Mouse (Mus musculus): ENCODE measurements at regions not wholly inside any gene's neighbourhood (a gene's known extent, or its start where the extent isn't known, plus 50 kb on each side); places are given as distances from the start of the nearest gene placed in this dataset.

- TF ChIP-seq CTCF (IDR thresholded peaks at IDR 0.05; ENCODE audit: low read depth) (no peak), EP300 (optimal IDR thresholded peaks at IDR 0.05) (no peak)
Observed at GRCm38 (mm10) chr16:96370213-96370612, 73.2 kb downstream of the Itgb2l start.

Data from stomach, postnatal 0 days (tissue).